Mouse (Mus musculus): ENCODE results near the gene Serpina11. TPM values are rescaled to one million over a fixed set of nuclear protein-coding genes. Genes with fewer than 3 reads are reported as not detected.
A peak's percentile ranks its signal among the peaks of the same experiment; 100 is the strongest.
"Not testable (repeated sequence)": the region's sequence is repeated elsewhere in the genome, so short reads cannot be mapped to it uniquely, and the experiment has no call there.

Gene Serpina11
- total RNA-seq, 2 experiments from 2014 or later = not detected

GRCm38 (mm10) chr12:103977846-103978245 is 11.9 kb downstream of the Serpina11 start:
- intact Hi-C loops (cut with DNase I) = no loop called here
- DNase-seq (ENCODE audit: low spot score in 2 of 2) = no peak

- intact Hi-C loops (cut with DNase I) = no loop called here
- DNase-seq (ENCODE audit: low spot score in 2 of 2) = no peak
Observed at GRCm38 (mm10) chr12:103977060-103977459, 12.7 kb downstream of the Serpina11 start.

- DNase-seq (ENCODE audit: low spot score in 2 of 2) = peak; percentile 34 to 35
Observed at GRCm38 (mm10) chr12:103971080-103971479, 18.7 kb downstream of the Serpina11 start.

GRCm38 (mm10) chr12:103969577-103970116 is 20.1 kb downstream of the Serpina11 start:
- no peak for DNase-seq (ENCODE audit: low spot score in 2 of 2)
- intact Hi-C loops (cut with DNase I) = no loop called here

More at GRCm38 (mm10) chr12:103971080-103971479, 18.7 kb downstream of the Serpina11 start:
- intact Hi-C loops (cut with DNase I) = no loop called here

- no peak for DNase-seq (ENCODE audit: low spot score in 2 of 2)
- intact Hi-C loops (cut with DNase I) = no loop called here
Observed at GRCm38 (mm10) chr12:103966761-103967160, 23.0 kb downstream of the Serpina11 start.

GRCm38 (mm10) chr12:103963288-103963687 is 26.5 kb downstream of the Serpina11 start:
- intact Hi-C loops (cut with DNase I) = no loop called here
- DNase-seq (ENCODE audit: low spot score in 2 of 2) = no peak

- DNase-seq (ENCODE audit: low spot score in 2 of 2) = no peak
- intact Hi-C loops (cut with DNase I) = no loop called here
Observed at GRCm38 (mm10) chr12:103962860-103963259, 26.9 kb downstream of the Serpina11 start.

GRCm38 (mm10) chr12:103962337-103962736 is 27.4 kb downstream of the Serpina11 start:
- intact Hi-C loops (cut with DNase I) = no loop called here
- DNase-seq (ENCODE audit: low spot score in 2 of 2) = no peak

- no peak for DNase-seq (ENCODE audit: low spot score in 2 of 2)
- intact Hi-C loops (cut with DNase I) = no loop called here
Observed at GRCm38 (mm10) chr12:103961716-103962115, 28.0 kb downstream of the Serpina11 start.

GRCm38 (mm10) chr12:103958798-103959197 is 31.0 kb downstream of the Serpina11 start, which contains the start of gene Serpina1e:
TSS of gene Serpina1e (minus strand) at chr12:103958975.
- DNase-seq (ENCODE audit: low spot score in 2 of 2) = no peak
- intact Hi-C loops (cut with DNase I) = no loop called here

GRCm38 (mm10) chr12:103956555-103956954 is 33.2 kb downstream of the Serpina11 start:
- DNase-seq (ENCODE audit: low spot score in 2 of 2); intact Hi-C loops (cut with DNase I): not testable (repeated sequence)

GRCm38 (mm10) chr12:103952972-103953371 is 36.8 kb downstream of the Serpina11 start:
- intact Hi-C loops (cut with DNase I); DNase-seq (ENCODE audit: low spot score in 2 of 2): not testable (repeated sequence)

- intact Hi-C loops (cut with DNase I) = no loop called here
- DNase-seq (ENCODE audit: low spot score in 2 of 2) = no peak
Observed at GRCm38 (mm10) chr12:103946243-103946642, 43.5 kb downstream of the Serpina11 start.

Other genes with a start within 250 kb of the Serpina11 start
- not detected for gene Serpina1d, start 216.4 kb downstream of the Serpina11 start, total RNA-seq (2021)
- gene Serpina1b, start 159.6 kb downstream of the Serpina11 start, total RNA-seq (2021) = not detected
- gene Serpina1a, start 126.4 kb downstream of the Serpina11 start, total RNA-seq (2021) = not detected
- gene Serpina1c, start 85.1 kb downstream of the Serpina11 start, total RNA-seq (2021) = not detected
- not detected for gene Serpina1e, start 31.0 kb downstream of the Serpina11 start, total RNA-seq (2021)
- gene Serpina9, start 23.8 kb upstream of the Serpina11 start, total RNA-seq (2021) = 1 to 10 TPM; 2.4 to 3.2 TPM
- gene Serpina12, start 54.5 kb upstream of the Serpina11 start, total RNA-seq (2021) = not detected
- gene Serpina5, start 111.2 kb upstream of the Serpina11 start, total RNA-seq (2021) = not detected
- gene Serpina3a, start 122.8 kb upstream of the Serpina11 start, total RNA-seq (2021) = not detected
- gene Serpina3b, start 138.0 kb upstream of the Serpina11 start, total RNA-seq (2021) = not detected
- not detected for gene Serpina3c, start 163.9 kb upstream of the Serpina11 start, total RNA-seq (2021)
- not detected for gene Serpina3f, start 224.6 kb upstream of the Serpina11 start, total RNA-seq (2021)
- gene Serpina3g, start 246.3 kb upstream of the Serpina11 start, total RNA-seq (2021) = under 1 TPM in 1 of 2 experiments, not detected in 1; 0.57 TPM

Measured in left cerebral cortex, postnatal 36 days (tissue).